10 mouse cellular contexts compared by ENCODE assay signal in the genomic region with DNA sequence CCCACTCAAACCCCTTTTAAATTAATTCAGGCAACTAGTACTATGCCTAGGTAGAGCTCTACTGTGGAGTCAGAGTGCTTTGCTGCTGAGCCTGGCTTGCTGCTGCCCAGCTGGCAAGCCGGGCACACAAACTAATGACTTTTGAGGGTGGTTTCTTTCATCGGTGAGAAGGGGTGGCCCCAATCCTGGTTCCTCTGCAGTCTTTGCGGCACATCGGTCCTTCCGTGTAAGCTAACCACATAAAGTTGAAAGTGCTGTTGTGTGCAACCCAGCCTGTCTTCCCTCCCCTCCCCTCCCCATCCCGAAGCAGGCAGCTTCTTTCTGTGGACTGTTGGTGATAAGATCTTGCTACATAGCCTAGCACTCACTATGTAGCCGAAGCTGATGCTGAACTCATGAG. TPM values are rescaled to one million over a fixed set of nuclear protein-coding genes. Genes with fewer than 3 reads are reported as not detected.
DNase-seq lines count a peak whose midpoint lies in the region; ATAC-seq lines count a peak whose summit lies in the region.
"Had no signal": no experiment of that assay in that cellular context is flagged by ENCODE, and none has a peak within 500 bp of the region (broad histone marks: within the 10 kb centered on the region; RNA-seq: fewer than 3 reads in every experiment).

No protein-coding gene starts in this region.

- H3K27ac ChIP-seq in liver, embryonic 16.5 days (ENCODE audit: low read length): peak overlapping the region; percentile 55
- no peak overlapping the region for H3K27ac ChIP-seq in midbrain, embryonic 15.5 days
- H3K27ac ChIP-seq: embryonic facial prominence, embryonic 10.5 days; limb, embryonic 13.5 days had no signal

- intact Hi-C loops in gastrocnemius, postnatal 14 days (cut with DNase I; ENCODE audit: low total_unique reads): loop anchor here (10.0 kb wide), 1 partner anchor 247 kb away; no protein-coding TSS in a partner anchor

- 21% methylated on average over 7 of the region's 7 CpGs for WGBS in liver, embryonic 16.5 days (ENCODE audit: insufficient replicate concordance)
- 89% methylated on average over 7 of the region's 7 CpGs for WGBS in midbrain, embryonic 15.5 days

- H3K4me3 ChIP-seq in liver, embryonic 16.5 days (ENCODE audit: low read depth, low read length): peak overlapping the region; percentile 25
- H3K4me3 ChIP-seq in midbrain, embryonic 15.5 days: no peak overlapping the region
- H3K4me3 ChIP-seq: embryonic facial prominence, embryonic 10.5 days; limb, embryonic 13.5 days had no signal

- peaks cover 2% of the 10 kb centered on the region; the same call in 1 of the 2 replicates for H3K27me3 ChIP-seq in liver, embryonic 16.5 days (ENCODE audit: control insufficient read depth, insufficient read depth, low read depth, low read length)
- no peaks in the 10 kb centered on the region for H3K27me3 ChIP-seq in midbrain, embryonic 15.5 days (replicated peaks)
- H3K27me3 ChIP-seq: limb, embryonic 13.5 days had no signal

- H3K9ac ChIP-seq in liver, embryonic 16.5 days (ENCODE audit: low read depth, low read length): no peak overlapping the region
- no peak overlapping the region for H3K9ac ChIP-seq in midbrain, embryonic 15.5 days
- H3K9ac ChIP-seq: limb, embryonic 13.5 days had no signal

- no peaks in the 10 kb centered on the region; the same call in 1 of the 2 replicates for H3K4me1 ChIP-seq in liver, embryonic 16.5 days (ENCODE audit: control insufficient read depth, low read depth, low read length)
- H3K4me1 ChIP-seq in midbrain, embryonic 15.5 days: no peaks in the 10 kb centered on the region
- H3K4me1 ChIP-seq: embryonic facial prominence, embryonic 10.5 days; limb, embryonic 13.5 days had no signal

- DNase-seq in gastrocnemius, postnatal 25 days: peak; percentile 20
- DNase-seq in gastrocnemius, postnatal 14 days: no peak
- DNase-seq in CD4-positive helper T cell, adult 2 months (ENCODE audit: low read depth, low spot score): peak; percentile 88
- peak; percentile 62 to 68 for DNase-seq in spleen, adult 18-20 months
- DNase-seq in kidney, adult 18-20 months: no peak
- no peak for DNase-seq in cerebellum, postnatal 4 days (ENCODE audit: low spot score in 2 of 2)

- H3K36me3 ChIP-seq in liver, embryonic 16.5 days (ENCODE audit: control insufficient read depth, insufficient read depth): no peaks in the 10 kb centered on the region; the same call in 1 of the 2 replicates
- no peaks in the 10 kb centered on the region for H3K36me3 ChIP-seq in midbrain, embryonic 15.5 days (replicated peaks)
- H3K36me3 ChIP-seq: embryonic facial prominence, embryonic 10.5 days; limb, embryonic 13.5 days had no signal

- no peaks in the 10 kb centered on the region for H3K9me3 ChIP-seq in liver, embryonic 16.5 days (replicated peaks; ENCODE audit: control insufficient read depth, low read length)
- H3K9me3 ChIP-seq in midbrain, embryonic 15.5 days: no peaks in the 10 kb centered on the region

- peak; percentile 30; the same call in 1 of the 2 replicates for ATAC-seq in liver, embryonic 16.5 days (ENCODE audit: low read depth)
- ATAC-seq in midbrain, embryonic 15.5 days (replicated peaks): no peak

- peak overlapping the region; percentile 10; the same call in 1 of the 2 replicates for H3K4me2 ChIP-seq in liver, embryonic 16.5 days (ENCODE audit: low read depth, low read length)
- H3K4me2 ChIP-seq in midbrain, embryonic 15.5 days: no peak overlapping the region
- H3K4me2 ChIP-seq: limb, embryonic 13.5 days had no signal

RNA-seq across cellular contexts. Expression of a gene that starts 1.1 kb away (rescaled TPM):
- not detected for total RNA-seq in gastrocnemius, postnatal 25 days (2021)
- total RNA-seq in gastrocnemius, postnatal 14 days (2021): under 1 TPM; 0.55 to 0.84 TPM
- polyA plus RNA-seq in liver, embryonic 16.5 days (2015; fragmentation: Nextera tagmentation; extraction: Ambion mirVana): 2.0 and 2.7 TPM in 2 replicates
- polyA plus RNA-seq in midbrain, embryonic 15.5 days (2015; fragmentation: Nextera tagmentation; extraction: Ambion mirVana): 0.79 and 0.88 TPM in 2 replicates

RNA-seq across cellular contexts. Expression of a gene that starts 1.7 kb away (rescaled TPM):
- total RNA-seq in gastrocnemius, postnatal 25 days (2021): 10 to 100 TPM; 32.2 to 50.6 TPM
- 10 to 100 TPM; 92.5 to 98.5 TPM for total RNA-seq in gastrocnemius, postnatal 14 days (2021)
- 8.4 and 9.5 TPM in 2 replicates for polyA plus RNA-seq in liver, embryonic 16.5 days (2015; fragmentation: Nextera tagmentation; extraction: Ambion mirVana)
- 15.1 and 17.5 TPM in 2 replicates for polyA plus RNA-seq in midbrain, embryonic 15.5 days (2015; fragmentation: Nextera tagmentation; extraction: Ambion mirVana)

RNA-seq across cellular contexts. Expression of a gene that starts 27.2 kb away (rescaled TPM):
- 1 to 10 TPM; 2.8 to 3.3 TPM for total RNA-seq in gastrocnemius, postnatal 25 days (2021)
- total RNA-seq in gastrocnemius, postnatal 14 days (2021): 1 to 10 TPM; 3.1 to 3.5 TPM
- polyA plus RNA-seq in liver, embryonic 16.5 days (2015; fragmentation: Nextera tagmentation; extraction: Ambion mirVana): 4.0 and 4.5 TPM in 2 replicates
- 9.6 and 10.4 TPM in 2 replicates for polyA plus RNA-seq in midbrain, embryonic 15.5 days (2015; fragmentation: Nextera tagmentation; extraction: Ambion mirVana)

RNA-seq across cellular contexts. Expression of a gene that starts 36.9 kb away (rescaled TPM):
- total RNA-seq in gastrocnemius, postnatal 25 days (2021): 100 to 1,000 TPM; 183 to 197 TPM
- total RNA-seq in gastrocnemius, postnatal 14 days (2021): 100 to 1,000 TPM; 203 to 252 TPM
- polyA plus RNA-seq in liver, embryonic 16.5 days (2015; fragmentation: Nextera tagmentation; extraction: Ambion mirVana): 118 and 124 TPM in 2 replicates
- polyA plus RNA-seq in midbrain, embryonic 15.5 days (2015; fragmentation: Nextera tagmentation; extraction: Ambion mirVana): 370 and 394 TPM in 2 replicates

RNA-seq across cellular contexts. Expression of a gene that starts 36.9 kb away (rescaled TPM):
- total RNA-seq in gastrocnemius, postnatal 25 days (2021): 1 to 10 TPM; 4.1 to 4.8 TPM
- total RNA-seq in gastrocnemius, postnatal 14 days (2021): 1 to 10 TPM; 4.9 to 5.0 TPM
- 8.6 and 10.0 TPM in 2 replicates for polyA plus RNA-seq in liver, embryonic 16.5 days (2015; fragmentation: Nextera tagmentation; extraction: Ambion mirVana)
- 17.0 and 17.3 TPM in 2 replicates for polyA plus RNA-seq in midbrain, embryonic 15.5 days (2015; fragmentation: Nextera tagmentation; extraction: Ambion mirVana)

Comparison
In these comparisons a context has a peak if more than half of its experiments do, and no peak if none do; other contexts are left out.
1. DNase-seq: peak in gastrocnemius, postnatal 25 days (single experiment), CD4-positive helper T cell, adult 2 months (single experiment) and spleen, adult 18-20 months (2 of 2); none in gastrocnemius, postnatal 14 days (single experiment), kidney, adult 18-20 months (single experiment) and cerebellum, postnatal 4 days (0 of 2).